Mouse (Mus musculus) cerebellum, adult 11-12 months (tissue): Measurements from ENCODE around the gene Brd2.

Source experiments
- DNase-seq: peaks from one replicate; pipeline ENCODE4 v3.0.0; 2022

Gene Brd2

DNA sequence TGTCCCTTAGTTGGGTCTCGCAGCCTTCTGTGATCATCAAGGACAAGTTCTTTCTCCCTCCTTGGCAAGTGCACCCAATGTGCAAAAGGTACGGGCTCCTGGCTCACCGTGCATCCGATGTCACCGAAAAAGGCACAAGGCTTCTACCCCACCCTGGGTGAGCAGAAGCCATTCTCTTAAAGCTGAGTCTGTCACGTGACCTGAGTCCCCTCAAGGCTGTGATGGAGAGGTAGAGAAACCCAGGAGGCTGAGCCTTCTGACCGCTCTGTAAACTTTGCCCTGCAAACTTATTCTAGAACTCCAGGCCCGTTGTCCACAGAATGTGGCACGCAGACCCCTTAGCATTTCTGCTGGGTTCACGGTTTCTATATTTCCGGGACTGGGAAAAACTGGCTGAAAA is 43.4 kb downstream of the Brd2 start:
- DNase-seq: no peak

DNA sequence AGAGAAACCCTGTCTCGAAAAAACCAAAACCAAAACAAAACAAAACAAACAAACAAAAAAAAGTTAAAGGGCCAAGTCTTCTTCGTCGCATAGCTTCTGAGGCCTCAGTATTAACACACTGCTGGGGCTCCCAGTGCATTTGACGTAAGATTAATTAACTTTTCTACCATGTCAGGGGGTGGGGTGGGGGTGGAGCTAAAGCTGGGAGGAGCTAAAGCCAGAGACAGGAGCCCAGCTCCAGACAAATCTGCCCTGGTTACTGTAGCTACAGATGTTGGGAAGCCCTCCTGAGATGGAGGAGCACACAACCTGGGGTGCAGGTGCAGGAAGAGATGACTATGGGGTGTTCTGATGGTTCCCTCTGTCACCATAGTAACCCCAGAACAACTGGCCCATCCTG is 44.3 kb downstream of the Brd2 start:
- DNase-seq: no peak

DNA sequence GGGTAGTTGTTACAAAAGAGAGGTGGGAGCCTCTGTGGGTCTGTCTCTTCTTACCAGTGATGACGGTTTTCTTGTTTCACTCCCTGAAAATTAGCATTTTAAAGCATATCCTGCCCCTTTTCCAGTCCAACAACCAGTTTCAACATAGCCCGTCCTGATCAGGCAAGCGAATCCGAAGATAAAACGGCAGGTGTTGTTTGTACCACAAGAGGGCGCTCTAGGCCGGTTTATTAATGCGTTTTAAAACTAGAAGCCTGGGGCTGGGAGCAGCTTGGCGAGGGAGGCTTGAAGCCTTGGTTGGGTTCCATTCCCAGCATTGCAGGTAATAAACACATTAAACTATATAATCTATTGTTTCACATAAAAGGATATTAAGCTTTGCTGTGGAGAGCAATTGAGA is 44.9 kb downstream of the Brd2 start:
- peak; percentile 22 for DNase-seq

DNA sequence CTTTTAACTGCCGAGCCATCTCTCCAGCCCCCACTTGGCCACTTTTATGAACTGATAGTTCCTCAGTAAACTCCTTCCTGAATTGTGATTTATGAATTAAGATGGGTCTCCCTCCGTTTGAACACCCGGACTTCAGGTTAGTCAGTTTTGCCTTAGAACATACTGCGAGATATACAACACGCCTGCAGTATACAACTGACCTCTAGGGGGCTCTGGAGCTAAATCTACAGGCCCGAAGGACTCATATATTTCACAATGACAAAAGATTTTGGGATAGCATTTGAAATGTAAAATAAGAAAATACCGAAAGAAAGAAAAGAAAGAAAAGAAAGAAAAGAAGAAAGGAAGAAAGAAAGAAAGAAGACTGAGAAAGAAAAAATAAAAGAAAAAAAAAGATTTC is 47.2 kb downstream of the Brd2 start:
- peak; percentile 16 for DNase-seq

DNA sequence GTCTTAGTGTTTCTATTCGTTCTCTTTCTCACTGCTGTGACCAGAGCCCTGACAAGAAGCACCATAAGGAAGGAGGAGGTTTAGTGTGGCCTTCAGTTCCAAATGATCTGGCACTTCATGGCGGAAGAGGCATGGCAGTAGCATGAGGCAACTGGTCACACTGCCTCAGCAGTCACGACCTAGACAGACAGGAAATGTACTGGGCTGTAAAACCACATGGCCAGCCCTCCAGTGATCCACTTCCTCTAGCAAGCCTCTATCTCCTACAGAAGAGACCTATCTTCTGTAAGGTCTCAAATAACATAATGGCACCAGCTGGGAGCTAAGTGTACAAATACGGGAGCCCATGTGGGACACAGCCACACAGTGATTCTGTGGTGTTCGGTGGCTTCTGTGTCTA is 50.3 kb downstream of the Brd2 start:
- DNase-seq: no peak

DNA sequence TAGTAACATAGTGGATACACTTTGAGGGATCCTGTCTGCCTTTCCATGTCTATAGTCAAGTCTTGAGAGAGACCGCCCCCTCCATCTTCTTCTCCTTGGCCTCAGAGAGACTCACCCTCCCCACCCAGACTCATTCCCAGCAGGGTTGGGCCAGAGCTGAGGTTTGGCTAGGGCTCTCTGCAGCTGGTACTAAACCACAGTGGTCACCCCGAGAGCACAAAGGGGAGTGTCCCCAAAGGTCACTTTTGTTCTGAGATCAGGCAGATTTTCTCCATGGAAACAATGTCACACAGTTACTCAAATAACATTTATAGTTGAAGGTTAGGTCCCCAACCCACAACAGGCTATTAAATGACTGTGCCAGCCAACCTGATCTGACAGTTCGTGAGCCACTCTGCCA is 53.6 kb downstream of the Brd2 start:
- no peak for DNase-seq
